Mouse (Mus musculus) erythroblast, embryonic 14.5 days (primary cell): ENCODE data around the gene Slc35f3. TPM values are rescaled to one million over a fixed set of nuclear protein-coding genes. Genes with fewer than 3 reads are reported as not detected.

Source experiments
- H3K27me3 ChIP-seq: 2 replicates; pipeline ENCODE4 v1.6.1; 2012; ENCODE audit warnings: inconsistent platforms; ENCODE audit not compliant: control insufficient read depth
- H3K36me3 ChIP-seq: 2 replicates; pipeline ENCODE4 v1.6.1; 2012; ENCODE audit warnings: mild to moderate bottlenecking, inconsistent platforms; ENCODE audit not compliant: control insufficient read depth
- H3K4me1 ChIP-seq: 2 replicates; pipeline ENCODE4 v1.6.1; 2012; ENCODE audit warnings: inconsistent platforms; ENCODE audit not compliant: control insufficient read depth
- H3K4me3 ChIP-seq: replicated peaks from 2 replicates; pipeline ENCODE3; 2012; ENCODE audit warnings: moderate library complexity, mild to moderate bottlenecking, inconsistent platforms
- H3K9me3 ChIP-seq: 2 replicates; pipeline ENCODE4 v1.6.1; 2012; ENCODE audit warnings: low read length, inconsistent platforms, mixed read lengths; ENCODE audit not compliant: control insufficient read depth
- GATA1 ChIP-seq: IDR thresholded peaks from 2 replicates; pipeline ENCODE4 v1.6.1; 2012; ENCODE audit warnings: low read length, inconsistent platforms, mixed read lengths
- TAL1 ChIP-seq: IDR thresholded peaks from 3 replicates; pipeline ENCODE4 v1.6.1; 2012; ENCODE audit warnings: low read length, inconsistent platforms, mixed read lengths
- polyA plus RNA-seq: library from polyadenylated mRNA; stranded (reverse); fragments of >175 nt; gene quantifications from 2 replicates; pipeline ENCODE4 v1.2.3, GENCODE M21; 2012

The Slc35f3 gene
- polyA plus RNA-seq, 1 experiment, result not detected

DNA sequence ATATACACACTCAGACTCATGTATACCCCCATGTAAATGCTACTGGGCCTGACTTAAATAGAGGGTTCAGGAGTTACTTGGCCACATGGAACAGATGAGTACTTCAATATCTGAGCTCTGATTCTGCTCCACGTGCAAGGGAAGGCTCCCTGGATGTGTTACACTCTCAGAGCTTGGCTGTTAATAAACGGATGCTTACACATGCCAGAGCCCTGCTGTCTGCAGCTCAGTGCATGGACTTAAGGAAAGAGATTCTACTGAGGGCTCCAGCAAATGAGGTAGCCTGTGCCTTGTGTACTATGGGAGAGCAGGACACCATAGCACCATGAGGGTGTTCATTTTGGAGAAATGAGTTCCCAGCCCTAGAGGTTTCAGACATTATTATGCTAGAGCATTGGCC, 26.6 kb downstream of the Slc35f3 start:
- Histone ChIP-seq H3K36me3 (no peaks in the 10 kb centered on the region), H3K27me3 (no peaks in the 10 kb centered on the region), H3K9me3 (peaks cover 2% of the 10 kb centered on the region; the same call in 1 of the 2 replicates), H3K4me3 (no peak overlapping the region), H3K4me1 (no peaks in the 10 kb centered on the region)
- no peak for TF ChIP-seq TAL1
- TF ChIP-seq GATA1, result no peak

DNA sequence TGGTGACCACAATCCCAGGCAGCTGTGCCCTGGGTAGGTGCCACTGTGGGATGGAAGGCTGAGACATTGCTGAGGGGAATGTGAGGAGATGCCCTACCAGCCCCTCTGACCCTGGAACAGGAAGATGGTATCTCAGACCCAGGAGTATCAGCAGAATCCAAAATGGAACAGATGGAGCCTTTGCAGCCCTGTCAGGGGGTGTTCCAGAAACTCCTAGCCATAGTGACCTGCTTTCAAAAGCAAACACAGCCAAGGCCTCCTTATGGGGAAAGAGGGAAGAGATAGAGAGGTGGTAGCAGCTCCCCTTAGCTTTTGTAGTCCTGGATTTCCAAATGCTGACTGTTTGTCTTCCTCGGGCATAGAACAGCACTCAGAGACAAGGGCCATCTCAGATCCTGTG, 27.8 kb downstream of the Slc35f3 start:
- no peak for TF ChIP-seq GATA1
- TF ChIP-seq TAL1, result no peak
- Histone ChIP-seq H3K4me1 (no peaks in the 10 kb centered on the region), H3K36me3 (no peaks in the 10 kb centered on the region), H3K4me3 (no peak overlapping the region), H3K9me3 (peaks cover 2% of the 10 kb centered on the region; the same call in 1 of the 2 replicates), H3K27me3 (no peaks in the 10 kb centered on the region)

GRCm38 (mm10) chr8:126326731-126327130, 28.4 kb downstream of the Slc35f3 start:
- Histone ChIP-seq H3K4me1 (no peaks in the 10 kb centered on the region), H3K36me3 (no peaks in the 10 kb centered on the region), H3K4me3 (no peak overlapping the region), H3K9me3 (peaks cover 2% of the 10 kb centered on the region; the same call in 1 of the 2 replicates), H3K27me3 (no peaks in the 10 kb centered on the region)
- TF ChIP-seq TAL1 (no peak), GATA1 (no peak)

- no peaks in the 10 kb centered on the region for H3K36me3 ChIP-seq
- peaks cover 2% of the 10 kb centered on the region; the same call in 1 of the 2 replicates for H3K9me3 ChIP-seq
- H3K4me3 ChIP-seq, result no peak overlapping the region
- H3K27me3 ChIP-seq, result no peaks in the 10 kb centered on the region
- TF ChIP-seq GATA1 (no peak), TAL1 (no peak)
- H3K4me1 ChIP-seq, result no peaks in the 10 kb centered on the region
Measured at GRCm38 (mm10) chr8:126327786-126328185, 29.4 kb downstream of the Slc35f3 start.

DNA sequence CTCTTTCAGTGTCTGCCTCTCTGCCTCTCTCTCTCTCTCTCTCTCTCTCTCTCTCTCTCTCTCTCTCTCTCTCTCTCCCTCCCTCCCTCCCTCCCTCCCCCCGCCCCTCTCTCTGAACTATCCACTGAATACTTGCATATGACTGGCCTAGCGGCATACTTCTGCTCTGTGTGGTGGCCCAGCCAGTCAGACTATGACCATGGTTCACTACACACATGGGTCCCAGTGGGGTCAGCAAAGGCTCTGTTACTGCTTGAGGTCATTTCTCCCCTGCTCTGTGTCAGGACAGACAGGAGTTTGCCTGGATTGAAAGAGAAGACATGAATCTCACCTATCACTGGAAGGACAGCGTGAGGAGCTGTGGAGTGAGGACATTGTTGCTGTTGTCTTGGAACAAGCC, 40.5 kb downstream of the Slc35f3 start:
- TF ChIP-seq TAL1 (no peak), GATA1 (no peak)
- no peaks in the 10 kb centered on the region for H3K4me1 ChIP-seq
- no peaks in the 10 kb centered on the region for H3K36me3 ChIP-seq
- no peaks in the 10 kb centered on the region for H3K27me3 ChIP-seq
- peaks cover 2% of the 10 kb centered on the region; the same call in 1 of the 2 replicates for H3K9me3 ChIP-seq
- no peak overlapping the region for H3K4me3 ChIP-seq

- H3K4me3 ChIP-seq, result no peak overlapping the region
- no peaks in the 10 kb centered on the region for H3K27me3 ChIP-seq
- no peaks in the 10 kb centered on the region for H3K36me3 ChIP-seq
- no peaks in the 10 kb centered on the region for H3K4me1 ChIP-seq
- no peak for TF ChIP-seq TAL1
- no peak for TF ChIP-seq GATA1
- peaks cover 2% of the 10 kb centered on the region; the same call in 1 of the 2 replicates for H3K9me3 ChIP-seq
Measured at GRCm38 (mm10) chr8:126339357-126339756, 41.0 kb downstream of the Slc35f3 start.

DNA sequence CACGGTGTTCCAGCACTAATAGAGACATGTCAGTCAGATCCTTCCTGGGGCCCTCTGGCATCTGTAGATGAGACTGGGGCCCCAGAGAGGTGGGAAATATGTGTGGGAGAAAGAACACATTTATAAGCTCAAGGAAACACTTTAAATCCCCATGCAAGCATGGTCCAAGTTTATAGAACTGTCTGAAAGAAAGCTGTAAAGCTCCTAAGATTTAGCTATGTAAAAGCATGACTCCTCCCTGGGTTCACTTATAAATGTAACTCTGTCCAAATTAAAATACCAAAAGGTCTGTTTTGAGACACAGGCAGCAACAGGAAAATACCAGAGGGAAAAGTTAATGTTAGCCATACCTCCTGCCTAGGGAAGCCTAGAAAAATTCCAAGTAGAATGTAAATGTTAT, 42.8 kb downstream of the Slc35f3 start:
- Histone ChIP-seq H3K36me3 (no peaks in the 10 kb centered on the region), H3K4me3 (no peak overlapping the region), H3K9me3 (peaks cover 2% of the 10 kb centered on the region; the same call in 1 of the 2 replicates), H3K27me3 (no peaks in the 10 kb centered on the region), H3K4me1 (no peaks in the 10 kb centered on the region)
- TF ChIP-seq GATA1 (no peak), TAL1 (no peak)

- H3K4me3 ChIP-seq, result no peak overlapping the region
- no peaks in the 10 kb centered on the region for H3K27me3 ChIP-seq
- no peak for TF ChIP-seq GATA1
- no peak for TF ChIP-seq TAL1
- peaks cover 2% of the 10 kb centered on the region; the same call in 1 of the 2 replicates for H3K9me3 ChIP-seq
- H3K36me3 ChIP-seq, result no peaks in the 10 kb centered on the region
- H3K4me1 ChIP-seq, result no peaks in the 10 kb centered on the region
Measured at GRCm38 (mm10) chr8:126343427-126343826, 45.1 kb downstream of the Slc35f3 start.

DNA sequence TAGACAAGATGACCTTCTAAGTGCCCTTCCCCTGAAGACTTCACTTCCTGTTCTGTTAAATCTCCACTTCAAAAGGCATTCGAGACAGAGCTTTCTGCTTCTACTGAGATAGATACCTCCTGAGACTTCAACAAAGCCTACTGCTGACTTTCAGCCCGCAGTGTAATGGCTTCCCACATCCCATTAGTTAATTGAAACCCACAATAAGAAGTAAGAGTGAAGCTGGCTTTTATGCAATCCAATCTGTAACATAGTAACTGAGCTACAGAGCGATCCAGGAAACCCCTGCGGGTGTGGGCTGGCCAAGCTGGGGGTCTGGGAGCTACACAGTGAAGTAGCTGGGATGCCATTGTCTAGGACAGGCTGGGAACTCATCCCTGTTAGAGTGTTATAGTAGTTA, 46.7 kb downstream of the Slc35f3 start:
- no peaks in the 10 kb centered on the region for H3K36me3 ChIP-seq
- no peaks in the 10 kb centered on the region for H3K4me1 ChIP-seq
- peaks cover 2% of the 10 kb centered on the region; the same call in 1 of the 2 replicates for H3K9me3 ChIP-seq
- H3K27me3 ChIP-seq, result no peaks in the 10 kb centered on the region
- H3K4me3 ChIP-seq, result no peak overlapping the region
- TF ChIP-seq TAL1 (no peak), GATA1 (no peak)

GRCm38 (mm10) chr8:126353259-126353658, 54.9 kb downstream of the Slc35f3 start:
- no peaks in the 10 kb centered on the region for H3K9me3 ChIP-seq
- no peaks in the 10 kb centered on the region for H3K27me3 ChIP-seq
- TF ChIP-seq TAL1 (no peak), GATA1 (no peak)
- no peaks in the 10 kb centered on the region for H3K4me1 ChIP-seq
- H3K4me3 ChIP-seq, result no peak overlapping the region
- H3K36me3 ChIP-seq, result no peaks in the 10 kb centered on the region
